Mouse (Mus musculus): ENCODE data around the gene Tdgf1.

- TF ChIP-seq CTCF (IDR thresholded peaks at IDR 0.05; ENCODE audit: extremely low read depth, insufficient read depth, insufficient read length, insufficient replicate concordance), result no peak
- TF ChIP-seq POLR2A (IDR thresholded peaks at IDR 0.05; ENCODE audit: low read depth, low read length), result no peak
These were observed 41.4 kb upstream of the Tdgf1 start for GRCm38 (mm10) chr9:110987331-110987730.
